Mouse (Mus musculus) layer of hippocampus, adult 8-10 months (tissue): ENCODE results near the gene Strip1. TPM values are rescaled to one million over a fixed set of nuclear protein-coding genes. Genes with fewer than 3 reads are reported as not detected.
"Not testable (repeated sequence)": the region's sequence is repeated elsewhere in the genome, so short reads cannot be mapped to it uniquely, and the experiment has no call there.

Experiments
- DNase-seq, 2 experiments: peaks; one replicate each; pipeline ENCODE4 v3.0.0; 2022; ENCODE audit warnings: low spot score in 2 of 2
- total RNA-seq, 4 experiments: library from RNA; stranded (reverse); gene quantifications; 2 replicates each; pipeline ENCODE4 v1.2.4; 2022

Gene Strip1
- 10 to 100 TPM; 68.0 to 82.8 (median 70.7) TPM for total RNA-seq

DNA sequence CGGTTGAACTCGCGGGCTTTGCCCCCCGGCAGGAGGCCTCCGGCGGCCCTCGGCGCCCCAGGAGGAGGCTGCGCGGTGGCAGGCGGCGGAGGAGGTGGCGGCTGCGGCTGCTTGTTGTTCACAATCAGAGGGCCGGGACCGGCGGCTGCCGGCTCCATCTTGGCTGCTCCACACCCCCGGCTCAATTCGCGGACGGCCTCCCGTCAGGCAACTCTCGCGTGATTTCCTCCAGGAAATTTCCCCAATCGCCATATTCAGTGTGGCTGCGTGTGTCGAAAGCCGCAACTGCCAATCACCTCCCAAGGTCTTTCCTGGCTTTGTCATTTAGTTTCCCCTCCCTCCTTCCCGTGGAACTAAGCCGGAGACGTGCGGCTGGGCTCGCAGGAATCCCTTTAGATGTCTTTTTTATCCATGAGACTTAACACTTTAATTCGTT lies at the start of gene Strip1:
Strip1 (minus strand) TSS at position 172 of the 436 bp plus-strand sequence.
- DNase-seq = peak; percentile 95

GRCm38 (mm10) chr3:107680790-107681576 lies 49.5 kb upstream of the Strip1 start:
- peak; percentile 60 to 65 for DNase-seq

DNA sequence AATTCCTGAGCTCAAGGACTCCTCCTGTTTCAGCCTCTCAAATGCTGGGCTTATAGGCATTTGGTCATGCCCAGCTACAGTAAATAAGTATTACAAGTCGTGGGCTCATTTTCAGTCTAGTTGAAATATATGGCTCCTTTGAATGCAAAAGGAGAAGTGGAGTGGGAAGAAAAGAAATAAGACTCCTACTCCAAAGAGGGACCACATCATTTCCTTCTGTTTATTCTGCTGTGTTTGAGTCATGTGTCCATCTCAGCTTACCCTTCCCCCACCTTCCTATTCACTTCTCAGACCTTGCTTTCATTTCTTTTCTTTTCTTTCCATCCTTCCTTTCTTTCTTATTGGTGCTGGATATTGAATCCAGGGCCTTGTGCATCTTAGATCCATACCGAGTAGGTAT lies 40.0 kb upstream of the Strip1 start:
- no peak for DNase-seq

DNA sequence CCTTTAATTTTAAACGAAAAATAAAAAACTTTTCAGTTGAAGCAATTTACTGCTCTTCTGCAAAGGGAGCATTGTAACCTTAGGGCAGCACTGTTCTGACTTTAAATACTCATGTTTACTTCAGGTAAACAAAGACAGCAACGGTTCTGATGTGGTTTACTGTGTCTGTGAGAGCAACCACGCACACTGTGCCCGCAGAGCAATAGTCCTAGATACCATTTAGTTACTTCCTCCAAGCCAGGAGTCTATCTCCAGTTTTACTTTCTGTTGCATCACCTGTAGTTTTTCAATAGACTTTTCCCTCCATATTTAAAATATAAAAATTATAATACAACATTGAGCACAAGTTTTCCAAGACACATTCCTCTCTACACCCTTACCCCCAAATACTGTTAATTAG lies 39.0 kb upstream of the Strip1 start:
- no peak for DNase-seq

GRCm38 (mm10) chr3:107668786-107669185 lies 37.3 kb upstream of the Strip1 start:
- DNase-seq = no peak

- no peak for DNase-seq
Measured at GRCm38 (mm10) chr3:107667426-107667825, 35.9 kb upstream of the Strip1 start.

- DNase-seq = no peak
Measured at GRCm38 (mm10) chr3:107664641-107665040, 33.1 kb upstream of the Strip1 start.

GRCm38 (mm10) chr3:107659000-107659399 lies 27.5 kb upstream of the Strip1 start:
- no peak for DNase-seq

- DNase-seq = no peak
Measured at GRCm38 (mm10) chr3:107656888-107657287, 25.4 kb upstream of the Strip1 start.

- no peak for DNase-seq
Measured at GRCm38 (mm10) chr3:107656151-107656550, 24.7 kb upstream of the Strip1 start.

DNA sequence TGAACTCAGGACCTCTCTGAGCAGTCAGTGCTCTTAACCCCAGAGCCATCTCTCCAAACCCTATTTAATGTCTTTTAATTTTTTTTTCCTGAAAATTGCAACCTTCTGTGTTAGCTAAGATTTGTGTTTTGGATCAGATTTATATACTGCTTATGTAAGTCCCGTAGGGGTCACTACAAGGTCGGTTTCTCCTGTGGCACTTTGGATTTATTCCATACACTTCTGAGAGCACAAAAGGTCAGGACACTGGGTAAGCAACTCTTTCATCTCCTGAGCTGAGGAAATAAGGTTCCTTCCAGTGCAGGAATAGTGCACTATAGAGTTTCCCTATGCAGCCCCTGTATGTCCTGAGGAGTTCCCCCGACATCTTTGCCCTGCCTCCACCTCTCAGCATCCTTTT lies 24.0 kb upstream of the Strip1 start:
- no peak for DNase-seq

GRCm38 (mm10) chr3:107654861-107655260 lies 23.4 kb upstream of the Strip1 start:
- DNase-seq = no peak

DNA sequence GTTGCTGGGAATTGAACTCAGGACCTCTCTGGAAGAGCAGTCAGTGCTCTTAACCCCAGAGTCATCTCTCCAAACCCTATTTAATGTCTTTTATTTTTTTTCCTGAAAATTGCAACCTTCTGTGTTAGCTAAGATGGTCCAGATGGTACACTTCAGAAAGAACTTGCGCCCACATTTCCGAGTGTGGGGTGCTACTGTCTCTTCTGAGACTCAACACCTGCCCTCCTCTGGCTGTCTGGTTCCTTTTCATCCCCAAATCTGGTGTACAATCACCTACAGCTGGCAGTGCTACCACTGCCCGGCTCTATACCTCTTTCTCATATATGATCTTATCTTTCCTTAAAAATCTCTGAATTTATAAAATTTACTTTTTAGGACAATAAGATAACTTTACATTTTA lies 21.5 kb upstream of the Strip1 start:
- DNase-seq = no peak

DNA sequence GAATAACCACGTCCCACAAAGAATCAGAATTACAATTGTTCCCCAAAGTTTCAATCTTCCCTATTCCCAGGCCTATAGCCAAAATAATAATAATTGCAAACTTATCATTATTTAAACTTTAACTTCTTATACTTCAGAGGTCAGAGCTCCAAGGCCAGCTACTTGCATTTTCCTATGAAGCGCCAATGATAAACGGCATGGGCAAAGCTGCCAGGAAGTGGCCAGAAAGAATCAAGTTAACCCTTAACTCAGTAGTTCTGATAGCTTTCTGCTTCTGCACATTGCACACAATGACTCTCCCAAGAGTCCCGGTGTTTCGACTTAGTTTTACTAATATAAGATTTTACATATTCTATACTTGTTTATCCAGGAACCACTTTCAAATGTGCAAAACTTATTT lies 18.8 kb upstream of the Strip1 start:
- DNase-seq = not testable (repeated sequence)

DNA sequence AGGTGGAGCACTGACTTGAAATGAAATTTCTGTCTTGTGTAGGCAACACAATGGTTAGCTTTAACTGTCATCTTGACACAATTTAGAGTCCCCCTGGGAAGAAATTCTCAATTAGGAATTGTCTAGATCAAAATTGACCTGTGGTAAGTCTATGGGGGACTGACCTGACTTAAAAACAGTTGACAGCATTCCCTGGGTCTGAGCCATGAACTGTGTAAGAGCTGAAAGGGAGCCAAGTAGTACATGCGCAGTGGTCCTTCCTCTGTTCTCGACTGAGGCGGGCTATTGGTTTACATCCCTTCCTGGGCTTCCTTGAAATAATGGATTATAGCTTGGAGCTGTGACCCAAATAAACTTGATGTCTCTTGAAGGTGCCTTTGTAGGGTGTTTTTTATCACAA lies 15.5 kb upstream of the Strip1 start:
- no peak for DNase-seq

DNA sequence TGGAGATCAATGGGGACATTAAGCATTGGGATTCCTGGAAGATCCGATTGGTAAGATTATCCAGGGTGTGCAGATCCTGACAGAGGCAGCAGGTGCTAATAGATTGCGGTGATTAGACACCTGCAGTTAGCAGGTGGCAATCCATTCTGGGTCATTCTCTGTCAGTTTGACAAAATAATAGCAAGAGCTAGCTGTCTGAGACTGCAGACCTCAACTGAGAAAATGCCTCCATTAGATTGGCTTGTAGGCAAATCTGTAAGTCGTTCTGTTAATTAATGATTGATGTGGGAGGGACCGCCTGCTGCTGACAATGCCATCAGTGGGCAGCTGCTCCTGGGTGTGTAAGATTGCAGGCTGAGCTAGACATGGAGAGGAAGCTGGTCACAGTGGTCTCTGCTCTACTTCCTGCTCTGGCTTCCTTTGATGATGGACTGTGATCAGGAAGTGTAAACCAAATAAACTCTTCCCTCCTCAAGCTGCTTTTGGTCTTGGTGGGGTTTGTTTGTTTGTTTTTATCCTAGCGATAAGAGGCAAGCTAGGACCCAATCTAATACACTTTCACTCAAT lies 6.2 kb upstream of the Strip1 start:
- no peak for DNase-seq

GRCm38 (mm10) chr3:107636236-107636635 lies 4.7 kb upstream of the Strip1 start:
- no peak for DNase-seq

- no peak for DNase-seq
Measured at GRCm38 (mm10) chr3:107635836-107636235, 4.3 kb upstream of the Strip1 start.

- no peak for DNase-seq
Measured at GRCm38 (mm10) chr3:107633906-107634305, 2.4 kb upstream of the Strip1 start.

DNA sequence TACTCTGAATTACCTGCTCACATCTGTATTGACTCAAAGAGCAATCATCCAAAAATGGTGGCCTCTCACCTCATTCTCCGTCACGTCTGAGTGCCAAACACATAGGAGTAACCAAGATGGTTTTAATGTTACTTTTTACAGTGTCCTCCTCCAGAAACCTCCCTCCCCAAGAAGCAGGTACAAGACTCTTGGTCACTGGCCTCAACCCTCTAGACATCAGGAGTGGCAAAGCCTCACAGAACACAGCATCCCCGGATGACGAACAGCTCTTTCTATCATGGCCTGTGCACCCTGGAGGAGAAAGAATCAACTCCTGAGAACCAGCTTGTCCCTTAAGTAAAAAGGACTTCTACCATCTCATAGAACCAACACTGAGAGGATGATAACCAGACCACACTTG lies 1.3 kb upstream of the Strip1 start:
- no peak for DNase-seq

GRCm38 (mm10) chr3:107630682-107631522 lies 592 bp downstream of the Strip1 start, which contains the start of gene Gm10961:
Gene Gm10961, plus strand, starts transcription at chr3:107631322.
- peak; percentile 38 to 47 for DNase-seq

- no peak for DNase-seq
Measured at GRCm38 (mm10) chr3:107629411-107629810, 2.1 kb downstream of the Strip1 start.
